Mouse (Mus musculus): ENCODE measurements around the gene Gm28305. TPM values are rescaled to one million over a fixed set of nuclear protein-coding genes. Genes with fewer than 3 reads are reported as not detected.

The Gm28305 gene
- total and polyA plus RNA-seq, 3 experiments: not detected

DNA sequence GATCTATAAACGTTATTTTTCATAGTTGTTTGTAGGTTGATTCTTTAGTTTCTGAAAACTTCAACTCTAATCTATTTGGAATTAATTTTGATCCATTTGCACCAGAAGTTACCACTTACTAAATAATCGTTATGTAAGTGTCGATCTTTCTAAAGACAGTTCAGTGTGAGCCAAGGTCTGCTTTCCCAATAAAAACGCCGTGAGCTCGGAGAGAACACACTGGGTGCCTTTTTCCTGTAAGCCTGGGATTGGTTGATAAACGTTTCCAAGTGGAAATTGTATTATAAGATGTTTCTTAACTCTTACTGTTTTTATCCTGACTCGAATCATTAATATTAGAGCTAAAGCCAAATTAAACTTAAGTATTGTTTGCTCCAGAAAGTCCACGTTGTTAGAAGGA, 66.5 kb downstream of the Gm28305 start:
- Histone ChIP-seq H3K27me3 (ENCODE audit: insufficient read depth, low read length) (no peaks in the 10 kb centered on the region), H3K9me3 (replicated peaks) (no peaks in the 10 kb centered on the region), H3K4me1 (ENCODE audit: insufficient read depth, low read depth, low read length) (no peaks in the 10 kb centered on the region), H3K36me3 (replicated peaks) (no peaks in the 10 kb centered on the region), H3K4me3 (ENCODE audit: low read depth, low read length) (no peak overlapping the region)
- DNase-seq (ENCODE audit: low spot score) (no peak), ATAC-seq (ENCODE audit: extremely low read depth, insufficient number of reproducible peaks, low FRiP score, poor library complexity, severe bottlenecking) (no peak)
- no peak for TF ChIP-seq GATA1 (IDR thresholded peaks at IDR 0.05; ENCODE audit: borderline replicate concordance, low read length)
- no peak for TF ChIP-seq TAL1 (conservative IDR thresholded peaks at IDR 0.05; ENCODE audit: low read depth, low read length)
- no peak for TF ChIP-seq GATA2 (IDR thresholded peaks at IDR 0.05; ENCODE audit: borderline replicate concordance, low read depth, low read length)
- TF ChIP-seq CTCF (IDR thresholded peaks at IDR 0.05; ENCODE audit: low read depth, low read length): no peak

DNA sequence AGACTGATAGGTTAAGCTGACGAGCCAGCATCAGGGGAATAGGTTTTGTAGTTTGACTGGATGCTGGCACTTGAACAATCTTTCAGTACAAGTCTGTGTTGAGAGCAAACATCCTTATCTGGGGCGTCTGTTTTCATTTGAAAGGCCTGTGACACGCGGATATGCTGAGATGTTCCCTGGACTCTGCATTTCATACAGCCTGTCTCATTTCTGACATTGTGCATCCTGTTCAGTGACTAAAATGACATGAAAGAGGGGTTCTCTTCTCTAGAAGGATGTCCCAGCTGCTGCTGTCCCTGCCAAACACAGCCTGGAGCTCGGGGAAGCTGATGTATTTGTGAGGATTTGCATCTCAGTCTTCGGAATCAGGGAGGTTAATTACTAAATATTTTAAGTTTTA, 67.0 kb downstream of the Gm28305 start:
- TF ChIP-seq POLR2AphosphoS5 (IDR thresholded peaks at IDR 0.05; ENCODE audit: insufficient replicate concordance, low read depth, low read length) (no peak), CTCF (IDR thresholded peaks at IDR 0.05; ENCODE audit: low read depth, low read length) (no peak), TAL1 (conservative IDR thresholded peaks at IDR 0.05; ENCODE audit: low read depth, low read length) (no peak), GATA2 (IDR thresholded peaks at IDR 0.05; ENCODE audit: borderline replicate concordance, low read depth, low read length) (no peak), GATA1 (IDR thresholded peaks at IDR 0.05; ENCODE audit: borderline replicate concordance, low read length) (no peak)
- Histone ChIP-seq H3K36me3 (replicated peaks) (no peaks in the 10 kb centered on the region), H3K27me3 (ENCODE audit: insufficient read depth, low read length) (no peaks in the 10 kb centered on the region), H3K4me3 (ENCODE audit: low read depth, low read length) (no peak overlapping the region), H3K9me3 (replicated peaks) (no peaks in the 10 kb centered on the region), H3K4me1 (ENCODE audit: insufficient read depth, low read depth, low read length) (no peaks in the 10 kb centered on the region)
- no peak for DNase-seq (ENCODE audit: low spot score)
- no peak for ATAC-seq (ENCODE audit: extremely low read depth, insufficient number of reproducible peaks, low FRiP score, poor library complexity, severe bottlenecking)

DNA sequence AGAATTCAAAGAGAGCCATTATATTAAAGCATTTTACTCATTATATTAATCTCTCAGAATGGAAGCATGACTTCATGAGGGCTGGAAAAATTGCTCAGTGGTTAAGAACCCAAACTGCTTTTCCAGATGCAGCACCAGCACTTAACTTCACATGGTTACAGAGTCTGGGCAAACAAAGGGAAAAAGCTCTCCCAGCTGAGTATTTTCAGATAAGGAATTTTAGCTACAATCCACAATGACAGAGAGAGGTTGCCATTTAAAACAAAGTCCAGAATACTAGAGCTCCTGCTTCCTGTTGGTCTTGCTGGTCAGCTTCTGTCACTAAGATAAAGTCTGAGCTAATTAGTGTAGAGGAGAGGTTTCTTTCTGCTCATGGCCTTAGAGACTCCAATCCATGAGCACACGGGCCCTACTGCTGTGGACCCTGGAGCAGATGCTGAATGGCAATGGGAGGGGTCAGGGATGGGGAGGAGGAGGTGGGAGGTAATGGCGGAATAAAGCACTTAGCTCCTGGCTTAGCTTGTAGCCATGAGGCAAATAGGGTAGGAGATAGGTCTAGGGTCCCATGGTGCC, 68.2 kb downstream of the Gm28305 start:
- DNase-seq (ENCODE audit: low spot score): no peak
- H3K4me3 ChIP-seq (ENCODE audit: low read depth, low read length): no peak overlapping the region
- H3K9me3 ChIP-seq (replicated peaks): no peaks in the 10 kb centered on the region
- TF ChIP-seq GATA1 (IDR thresholded peaks at IDR 0.05; ENCODE audit: borderline replicate concordance, low read length): no peak
- TF ChIP-seq CTCF (IDR thresholded peaks at IDR 0.05; ENCODE audit: low read depth, low read length): no peak
- TF ChIP-seq GATA2 (IDR thresholded peaks at IDR 0.05; ENCODE audit: borderline replicate concordance, low read depth, low read length): no peak
- TF ChIP-seq TAL1 (conservative IDR thresholded peaks at IDR 0.05; ENCODE audit: low read depth, low read length): no peak
- no peak for TF ChIP-seq POLR2AphosphoS5 (IDR thresholded peaks at IDR 0.05; ENCODE audit: insufficient replicate concordance, low read depth, low read length)
- no peaks in the 10 kb centered on the region for H3K4me1 ChIP-seq (ENCODE audit: insufficient read depth, low read depth, low read length)
- no peak for ATAC-seq (ENCODE audit: extremely low read depth, insufficient number of reproducible peaks, low FRiP score, poor library complexity, severe bottlenecking)
- no peaks in the 10 kb centered on the region for H3K27me3 ChIP-seq (ENCODE audit: insufficient read depth, low read length)
- peaks cover 3% of the 10 kb centered on the region for H3K36me3 ChIP-seq (replicated peaks)

DNA sequence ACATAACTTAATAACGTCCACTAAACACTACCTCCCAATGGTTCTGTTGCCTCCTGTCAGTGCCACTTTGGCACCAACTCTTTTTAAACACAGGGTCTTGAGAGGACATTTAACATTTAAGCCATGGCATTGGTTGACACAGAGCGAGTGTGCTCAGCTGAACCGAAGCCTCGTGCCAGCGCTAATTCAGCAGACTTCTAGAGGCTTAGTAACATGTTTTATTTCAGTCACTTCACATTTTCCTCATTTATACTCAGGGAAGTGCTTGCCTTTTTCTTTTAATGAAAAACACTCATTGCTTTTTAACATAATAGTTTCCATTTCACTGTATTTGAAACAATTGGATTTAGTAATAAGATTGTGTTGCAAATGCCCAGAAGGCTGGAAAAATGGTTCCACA, 68.7 kb downstream of the Gm28305 start:
- no peak overlapping the region for H3K4me3 ChIP-seq (ENCODE audit: low read depth, low read length)
- peaks cover 5% of the 10 kb centered on the region for H3K36me3 ChIP-seq (replicated peaks)
- ATAC-seq (ENCODE audit: extremely low read depth, insufficient number of reproducible peaks, low FRiP score, poor library complexity, severe bottlenecking) (no peak), DNase-seq (ENCODE audit: low spot score) (no peak)
- H3K27me3 ChIP-seq (ENCODE audit: insufficient read depth, low read length): no peaks in the 10 kb centered on the region
- H3K4me1 ChIP-seq (ENCODE audit: insufficient read depth, low read depth, low read length): no peaks in the 10 kb centered on the region
- no peaks in the 10 kb centered on the region for H3K9me3 ChIP-seq (replicated peaks)
- TF ChIP-seq GATA1 (IDR thresholded peaks at IDR 0.05; ENCODE audit: borderline replicate concordance, low read length) (no peak), TAL1 (conservative IDR thresholded peaks at IDR 0.05; ENCODE audit: low read depth, low read length) (no peak), GATA2 (IDR thresholded peaks at IDR 0.05; ENCODE audit: borderline replicate concordance, low read depth, low read length) (no peak), CTCF (IDR thresholded peaks at IDR 0.05; ENCODE audit: low read depth, low read length) (no peak), POLR2AphosphoS5 (IDR thresholded peaks at IDR 0.05; ENCODE audit: insufficient replicate concordance, low read depth, low read length) (no peak)

DNA sequence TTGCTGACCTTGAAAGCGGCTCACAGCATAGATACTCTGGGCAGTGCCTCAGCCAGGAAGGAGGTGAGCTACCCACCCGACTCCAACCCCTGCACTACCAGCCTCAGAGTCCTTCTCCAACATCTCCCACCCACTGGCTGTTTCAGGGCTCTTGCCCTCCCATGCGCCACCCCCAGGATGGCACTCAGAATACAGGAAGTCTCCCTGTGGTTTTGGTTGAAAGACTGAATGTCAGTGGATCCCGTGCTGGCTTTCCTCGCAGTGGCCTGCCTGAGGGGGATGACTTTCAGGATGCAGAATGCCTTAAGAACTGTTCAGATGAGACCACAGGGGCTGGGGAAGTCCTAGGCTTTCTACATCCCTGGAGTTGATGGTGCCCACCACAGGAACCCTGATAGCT, 82.6 kb downstream of the Gm28305 start:
- no peak overlapping the region for H3K4me3 ChIP-seq (ENCODE audit: low read depth, low read length)
- H3K4me1 ChIP-seq (ENCODE audit: insufficient read depth, low read depth, low read length): no peaks in the 10 kb centered on the region
- no peaks in the 10 kb centered on the region for H3K9me3 ChIP-seq (replicated peaks)
- H3K27me3 ChIP-seq (ENCODE audit: insufficient read depth, low read length): no peaks in the 10 kb centered on the region
- no peak for ATAC-seq (ENCODE audit: extremely low read depth, insufficient number of reproducible peaks, low FRiP score, poor library complexity, severe bottlenecking)
- peaks cover 32% of the 10 kb centered on the region for H3K36me3 ChIP-seq (replicated peaks)
- no peak for TF ChIP-seq POLR2AphosphoS5 (IDR thresholded peaks at IDR 0.05; ENCODE audit: insufficient replicate concordance, low read depth, low read length)
- no peak for TF ChIP-seq GATA2 (IDR thresholded peaks at IDR 0.05; ENCODE audit: borderline replicate concordance, low read depth, low read length)
- TF ChIP-seq CTCF (IDR thresholded peaks at IDR 0.05; ENCODE audit: low read depth, low read length): no peak
- DNase-seq (ENCODE audit: low spot score): no peak

DNA sequence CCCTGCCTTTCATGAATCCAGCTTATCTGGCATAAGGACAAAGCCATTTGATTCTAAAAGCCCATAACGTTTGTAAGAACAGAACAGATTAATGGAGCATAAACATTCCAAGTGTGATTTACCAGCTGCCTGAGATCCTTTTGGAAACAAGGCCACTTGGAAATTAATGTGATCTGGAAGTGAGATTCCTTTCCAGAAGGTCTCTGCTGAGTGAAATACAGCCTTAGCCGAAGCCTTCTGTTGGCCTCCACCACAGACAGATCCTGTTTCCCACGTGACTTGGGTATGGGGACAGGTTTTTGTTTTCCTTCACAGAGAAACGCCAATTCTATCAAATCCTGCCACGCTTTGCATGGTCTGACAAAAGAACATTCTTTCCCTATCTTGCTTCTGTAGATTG, 83.2 kb downstream of the Gm28305 start:
- no peaks in the 10 kb centered on the region for H3K9me3 ChIP-seq (replicated peaks)
- no peak overlapping the region for H3K4me3 ChIP-seq (ENCODE audit: low read depth, low read length)
- DNase-seq (ENCODE audit: low spot score) (no peak), ATAC-seq (ENCODE audit: extremely low read depth, insufficient number of reproducible peaks, low FRiP score, poor library complexity, severe bottlenecking) (no peak)
- no peak for TF ChIP-seq TAL1 (conservative IDR thresholded peaks at IDR 0.05; ENCODE audit: low read depth, low read length)
- TF ChIP-seq CTCF (IDR thresholded peaks at IDR 0.05; ENCODE audit: low read depth, low read length): no peak
- TF ChIP-seq POLR2AphosphoS5 (IDR thresholded peaks at IDR 0.05; ENCODE audit: insufficient replicate concordance, low read depth, low read length): no peak
- no peak for TF ChIP-seq GATA1 (IDR thresholded peaks at IDR 0.05; ENCODE audit: borderline replicate concordance, low read length)
- peaks cover 31% of the 10 kb centered on the region for H3K36me3 ChIP-seq (replicated peaks)
- no peaks in the 10 kb centered on the region for H3K4me1 ChIP-seq (ENCODE audit: insufficient read depth, low read depth, low read length)
- no peaks in the 10 kb centered on the region for H3K27me3 ChIP-seq (ENCODE audit: insufficient read depth, low read length)

Other genes with a start within 250 kb of the Gm28305 start
- not detected in 2 replicates for gene Nphp3, start 38.1 kb upstream of the Gm28305 start, total RNA-seq (2014; fragmentation: Nextera tagmentation)
- 0.05 TPM in 1 of 2 replicates, not detected in the other for gene Nphp3, start 38.1 kb upstream of the Gm28305 start, total RNA-seq (2017)
- not detected in 2 replicates for gene Nphp3, start 38.1 kb upstream of the Gm28305 start, polyA plus RNA-seq (2012)
- gene Uba5, start 22.5 kb downstream of the Gm28305 start, total RNA-seq (2014; fragmentation: Nextera tagmentation): 36.8 and 43.7 TPM in 2 replicates
- gene Uba5, start 22.5 kb downstream of the Gm28305 start, total RNA-seq (2017): 40.9 and 41.3 TPM in 2 replicates
- 8.7 and 9.6 TPM in 2 replicates for gene Uba5, start 22.5 kb downstream of the Gm28305 start, polyA plus RNA-seq (2012)
- gene Acad11, start 22.7 kb downstream of the Gm28305 start, total RNA-seq (2014; fragmentation: Nextera tagmentation): 32.5 TPM in 2 replicates
- 24.0 and 26.4 TPM in 2 replicates for gene Acad11, start 22.7 kb downstream of the Gm28305 start, total RNA-seq (2017)
- gene Acad11, start 22.7 kb downstream of the Gm28305 start, polyA plus RNA-seq (2012): 4.5 and 9.8 TPM in 2 replicates
- not detected in 2 replicates for gene Ackr4, start 86.3 kb downstream of the Gm28305 start, total RNA-seq (2014; fragmentation: Nextera tagmentation)
- 0.33 TPM in 1 of 2 replicates, not detected in the other for gene Ackr4, start 86.3 kb downstream of the Gm28305 start, total RNA-seq (2017)
- gene Ackr4, start 86.3 kb downstream of the Gm28305 start, polyA plus RNA-seq (2012): not detected in 2 replicates
- 119 and 129 TPM in 2 replicates for gene Dnajc13, start 222.3 kb downstream of the Gm28305 start, total RNA-seq (2014; fragmentation: Nextera tagmentation)
- gene Dnajc13, start 222.3 kb downstream of the Gm28305 start, total RNA-seq (2017): 44.0 and 55.7 TPM in 2 replicates
- 62.9 and 68.3 TPM in 2 replicates for gene Dnajc13, start 222.3 kb downstream of the Gm28305 start, polyA plus RNA-seq (2012)

All from G1E (cell line).